Comparison of ENCODE assay signal across 8 mouse cellular contexts in the genomic region with DNA sequence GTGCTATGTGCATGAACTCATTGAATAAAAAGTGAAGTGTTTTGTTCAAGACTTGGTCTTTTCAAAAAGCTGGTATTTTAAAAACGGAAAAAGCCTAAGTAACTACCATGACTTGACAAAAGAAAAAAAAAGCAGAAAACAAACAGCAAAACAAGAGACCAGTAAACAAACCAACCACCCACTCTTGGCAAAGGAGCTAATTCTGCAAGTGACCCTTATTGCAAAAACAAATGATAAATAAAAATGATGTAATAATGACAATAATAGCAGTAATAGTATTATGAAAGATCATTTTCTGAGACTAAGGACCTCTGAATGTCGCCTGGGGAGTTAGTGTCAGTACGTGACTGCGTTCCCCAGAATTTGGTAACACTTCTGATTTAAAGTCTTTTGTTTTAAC. TPM values are rescaled to one million over a fixed set of nuclear protein-coding genes. Genes with fewer than 3 reads are reported as not detected.
DNase-seq lines count a peak whose midpoint lies in the region; ATAC-seq and TF ChIP-seq lines count a peak whose summit lies in the region.

No protein-coding gene starts in this region.

- DNase-seq in kidney, adult 2 months = no peak
- DNase-seq in kidney, postnatal 10 days = no peak
- peak; percentile 28 for DNase-seq in brain, embryonic 18.5 days (ENCODE audit: low read depth, low spot score)
- no peak for DNase-seq in hindbrain, embryonic 11.5 days (ENCODE audit: low spot score)
- no peak for DNase-seq in left cerebral cortex, adult 8-10 months (ENCODE audit: low spot score in 2 of 2)
- DNase-seq in layer of hippocampus, postnatal 25 days (ENCODE audit: extremely low spot score in 1 of 2, low spot score in 1 of 2) = no peak

- no peaks in the 10 kb centered on the region for H3K36me3 ChIP-seq in kidney, adult 2 months (ENCODE audit: control insufficient read depth, insufficient read depth, low read length)
- H3K36me3 ChIP-seq in hindbrain, embryonic 11.5 days (ENCODE audit: control insufficient read depth, insufficient read depth, low read length) = no peaks in the 10 kb centered on the region

- WGBS in kidney, adult 2 months = 9% methylated on average over 4 of the region's 4 CpGs
- 14% methylated on average over 4 of the region's 4 CpGs for WGBS in hindbrain, embryonic 11.5 days

- ATAC-seq in hindbrain, embryonic 11.5 days (ENCODE audit: low FRiP score) = peak; percentile 25
- ATAC-seq in megakaryocyte-erythroid progenitor cell, adult 5-6 weeks (replicated peaks; ENCODE audit: low FRiP score, low TSS enrichment, poor library complexity, severe bottlenecking) = 0 out of 2 replicates have a peak, but pooled peaks have one; percentile 5
- no peak for ATAC-seq in activated CD4-positive, CD25-positive, alpha-beta regulatory T cell, adult 4 months

- no peaks in the 10 kb centered on the region for H3K9me3 ChIP-seq in hindbrain, embryonic 11.5 days (ENCODE audit: control insufficient read depth, low read length)

- TF ChIP-seq POLR2A in kidney, adult 2 months (IDR thresholded peaks at IDR 0.05; ENCODE audit: low read depth, low read length) = no peak

- H3K27me3 ChIP-seq in kidney, adult 2 months (replicated peaks; ENCODE audit: control insufficient read depth, insufficient read depth, low read length) = no peaks in the 10 kb centered on the region
- H3K27me3 ChIP-seq in hindbrain, embryonic 11.5 days (ENCODE audit: control insufficient read depth, insufficient read depth, low read length) = no peaks in the 10 kb centered on the region

- H3K4me2 ChIP-seq in hindbrain, embryonic 11.5 days (replicated peaks; ENCODE audit: low read depth, low read length) = peak overlapping the region; percentile 31

- H3K9ac ChIP-seq in hindbrain, embryonic 11.5 days (ENCODE audit: low read depth, low read length) = peak overlapping the region; percentile 98

- no peak for TF ChIP-seq CTCF in kidney, adult 2 months (conservative IDR thresholded peaks at IDR 0.05; ENCODE audit: insufficient read depth, insufficient read length, low read depth, low read length)

- H3K4me3 ChIP-seq in kidney, adult 2 months (ENCODE audit: insufficient read depth, low read depth, low read length) = peak overlapping the region; percentile 17; the same call in 1 of the 2 replicates
- peak overlapping the region; percentile 98 for H3K4me3 ChIP-seq in hindbrain, embryonic 11.5 days (ENCODE audit: low read depth, low read length)

- H3K27ac ChIP-seq in kidney, adult 2 months (ENCODE audit: insufficient read depth, low read depth, low read length) = peak overlapping the region; percentile 64
- peak overlapping the region; percentile 95 for H3K27ac ChIP-seq in hindbrain, embryonic 11.5 days (ENCODE audit: low read depth, low read length)

- peaks cover 7% of the 10 kb centered on the region; the same call in 1 of the 2 replicates for H3K4me1 ChIP-seq in kidney, adult 2 months (ENCODE audit: control insufficient read depth, insufficient read depth, low read length)
- no peaks in the 10 kb centered on the region for H3K4me1 ChIP-seq in hindbrain, embryonic 11.5 days (replicated peaks; ENCODE audit: control insufficient read depth, insufficient read depth, low read length)

RNA-seq across cellular contexts. Expression of gene Crebzf, which starts 0.5 kb away (rescaled TPM):
- 21.4 and 23.9 TPM in 2 replicates for polyA plus RNA-seq in kidney, adult 2 months (2012; rRNA removed)
- 48.8 and 59.3 TPM in 2 replicates for polyA plus RNA-seq in hindbrain, embryonic 11.5 days (2014; fragmentation: Nextera tagmentation; extraction: Ambion mirVana)
- 119 and 128 TPM in 2 replicates for total RNA-seq in megakaryocyte-erythroid progenitor cell, adult 5-6 weeks (2014; fragmentation: Nextera tagmentation)
- 56.5 and 102 TPM in 2 replicates for total RNA-seq in megakaryocyte-erythroid progenitor cell, adult 5-6 weeks (2017)
- 10 to 100 TPM; 67.4 to 93.4 (median 75.2) TPM for total RNA-seq in left cerebral cortex, adult 8-10 months (2022)
- polyA plus RNA-seq in activated CD4-positive, CD25-positive, alpha-beta regulatory T cell, adult 4 months (2017; shearing (Covaris generic)) = 10 to 100 TPM; 22.8 to 29.8 TPM
- 10 to 100 TPM; 70.3 to 88.1 TPM for total RNA-seq in layer of hippocampus, postnatal 25 days (2021)

RNA-seq across cellular contexts. Expression of gene Tmem126a, which starts 15.0 kb away (rescaled TPM):
- polyA plus RNA-seq in kidney, adult 2 months (2012; rRNA removed) = 38.7 and 52.9 TPM in 2 replicates
- polyA plus RNA-seq in hindbrain, embryonic 11.5 days (2014; fragmentation: Nextera tagmentation; extraction: Ambion mirVana) = 120 and 122 TPM in 2 replicates
- total RNA-seq in megakaryocyte-erythroid progenitor cell, adult 5-6 weeks (2014; fragmentation: Nextera tagmentation) = 32.5 and 39.8 TPM in 2 replicates
- 15.6 and 33.1 TPM in 2 replicates for total RNA-seq in megakaryocyte-erythroid progenitor cell, adult 5-6 weeks (2017)
- total RNA-seq in left cerebral cortex, adult 8-10 months (2022) = 10 to 100 TPM; 37.1 to 40.9 (median 38.4) TPM
- 10 to 100 TPM; 77.7 to 89.8 TPM for polyA plus RNA-seq in activated CD4-positive, CD25-positive, alpha-beta regulatory T cell, adult 4 months (2017; shearing (Covaris generic))
- 10 to 100 TPM; 39.7 to 43.9 TPM for total RNA-seq in layer of hippocampus, postnatal 25 days (2021)

RNA-seq across cellular contexts. Expression of gene Ccdc89, which starts 15.7 kb away (rescaled TPM):
- 0.10 and 0.13 TPM in 2 replicates for polyA plus RNA-seq in kidney, adult 2 months (2012; rRNA removed)
- 3.2 and 3.5 TPM in 2 replicates for polyA plus RNA-seq in hindbrain, embryonic 11.5 days (2014; fragmentation: Nextera tagmentation; extraction: Ambion mirVana)
- total RNA-seq in megakaryocyte-erythroid progenitor cell, adult 5-6 weeks (2014; fragmentation: Nextera tagmentation) = 0.22 TPM in 1 of 2 replicates, not detected in the other
- total RNA-seq in megakaryocyte-erythroid progenitor cell, adult 5-6 weeks (2017) = not detected in 2 replicates
- 1 to 10 TPM in 2 of 4 experiments, under 1 TPM in 2; 0.82 to 1.1 (median 0.98) TPM for total RNA-seq in left cerebral cortex, adult 8-10 months (2022)
- polyA plus RNA-seq in activated CD4-positive, CD25-positive, alpha-beta regulatory T cell, adult 4 months (2017; shearing (Covaris generic)) = not detected
- total RNA-seq in layer of hippocampus, postnatal 25 days (2021) = under 1 TPM; 0.40 to 0.69 TPM

RNA-seq across cellular contexts. Expression of gene Tmem126b, which starts 33.7 kb away (rescaled TPM):
- polyA plus RNA-seq in kidney, adult 2 months (2012; rRNA removed) = 13.6 and 17.2 TPM in 2 replicates
- polyA plus RNA-seq in hindbrain, embryonic 11.5 days (2014; fragmentation: Nextera tagmentation; extraction: Ambion mirVana) = 42.7 and 42.9 TPM in 2 replicates
- 7.9 and 10.9 TPM in 2 replicates for total RNA-seq in megakaryocyte-erythroid progenitor cell, adult 5-6 weeks (2014; fragmentation: Nextera tagmentation)
- 7.8 and 15.4 TPM in 2 replicates for total RNA-seq in megakaryocyte-erythroid progenitor cell, adult 5-6 weeks (2017)
- 10 to 100 TPM; 25.4 to 27.3 (median 26.5) TPM for total RNA-seq in left cerebral cortex, adult 8-10 months (2022)
- 10 to 100 TPM; 32.3 to 39.5 TPM for polyA plus RNA-seq in activated CD4-positive, CD25-positive, alpha-beta regulatory T cell, adult 4 months (2017; shearing (Covaris generic))
- total RNA-seq in layer of hippocampus, postnatal 25 days (2021) = 10 to 100 TPM; 23.9 to 24.8 TPM

RNA-seq across cellular contexts. Expression of gene Dlg2, which starts 34.4 kb away (rescaled TPM):
- 1.6 and 2.1 TPM in 2 replicates for polyA plus RNA-seq in kidney, adult 2 months (2012; rRNA removed)
- polyA plus RNA-seq in hindbrain, embryonic 11.5 days (2014; fragmentation: Nextera tagmentation; extraction: Ambion mirVana) = 2.1 and 3.1 TPM in 2 replicates
- total RNA-seq in megakaryocyte-erythroid progenitor cell, adult 5-6 weeks (2014; fragmentation: Nextera tagmentation) = 0.10 and 2.1 TPM in 2 replicates
- 0.33 and 2.3 TPM in 2 replicates for total RNA-seq in megakaryocyte-erythroid progenitor cell, adult 5-6 weeks (2017)
- 100 to 1,000 TPM; 251 to 298 (median 273) TPM for total RNA-seq in left cerebral cortex, adult 8-10 months (2022)
- polyA plus RNA-seq in activated CD4-positive, CD25-positive, alpha-beta regulatory T cell, adult 4 months (2017; shearing (Covaris generic)) = 1 to 10 TPM in 1 of 2 experiments, not detected in 1; 1.5 TPM
- total RNA-seq in layer of hippocampus, postnatal 25 days (2021) = 100 to 1,000 TPM; 264 to 282 TPM
